ENCODE assay signal across 7 mouse cellular contexts in genomic region chr3:146345308-146345780, GRCm38 (mm10). TPM values are rescaled to one million over a fixed set of nuclear protein-coding genes. Genes with fewer than 3 reads are reported as not detected.
DNase-seq lines count a peak whose midpoint lies in the region; ATAC-seq and TF ChIP-seq lines count a peak whose summit lies in the region.

No protein-coding gene starts in this region.

- peak overlapping the region; percentile 67 for H3K4me2 ChIP-seq in forebrain, postnatal 0 days (ENCODE audit: low read depth)
- peak overlapping the region; percentile 50 for H3K4me2 ChIP-seq in hindbrain, embryonic 12.5 days (replicated peaks)

- peak overlapping the region; percentile 86 for H3K27ac ChIP-seq in forebrain, postnatal 0 days (ENCODE audit: low read depth, low read length)
- peak overlapping the region; percentile 72 for H3K27ac ChIP-seq in hindbrain, embryonic 12.5 days

- no peaks in the 10 kb centered on the region for H3K36me3 ChIP-seq in forebrain, postnatal 0 days (ENCODE audit: insufficient read depth)
- no peaks in the 10 kb centered on the region for H3K36me3 ChIP-seq in hindbrain, embryonic 12.5 days

- DNase-seq in T-cell, adult 2 months (ENCODE audit: low spot score), result peak; percentile 49
- DNase-seq in cerebellum, adult 18-20 months, result peak; percentile 67 to 75
- DNase-seq in forebrain, postnatal 0 days, result peak; percentile 93
- DNase-seq in left cerebral cortex, adult 8-10 months (ENCODE audit: low spot score in 2 of 2), result peak; percentile 45 to 50
- DNase-seq in right cerebral cortex, postnatal 10 days (ENCODE audit: low spot score in 2 of 2), result peak; percentile 84 to 85

- no peaks in the 10 kb centered on the region for H3K27me3 ChIP-seq in forebrain, postnatal 0 days (ENCODE audit: insufficient read depth, low read length)
- H3K27me3 ChIP-seq in hindbrain, embryonic 12.5 days, result peaks cover 11% of the 10 kb centered on the region

- H3K9me3 ChIP-seq in forebrain, postnatal 0 days (ENCODE audit: low read length), result no peaks in the 10 kb centered on the region
- no peaks in the 10 kb centered on the region for H3K9me3 ChIP-seq in hindbrain, embryonic 12.5 days (replicated peaks)

- peak overlapping the region; percentile 72 for H3K9ac ChIP-seq in forebrain, postnatal 0 days
- peak overlapping the region; percentile 39; the same call in 1 of the 2 replicates for H3K9ac ChIP-seq in hindbrain, embryonic 12.5 days

- peaks cover 5% of the 10 kb centered on the region; the same call in 1 of the 2 replicates for H3K4me1 ChIP-seq in forebrain, postnatal 0 days (ENCODE audit: insufficient read depth)
- H3K4me1 ChIP-seq in hindbrain, embryonic 12.5 days, result peaks cover 2% of the 10 kb centered on the region; the same call in 1 of the 2 replicates

- 1% methylated on average over 18 of the region's 18 CpGs for WGBS in forebrain, postnatal 0 days
- WGBS in hindbrain, embryonic 12.5 days, result 7% methylated on average over 18 of the region's 18 CpGs

- peak; percentile 93 for ATAC-seq in forebrain, postnatal 0 days
- peak; percentile 81 for ATAC-seq in hindbrain, embryonic 12.5 days (ENCODE audit: low FRiP score)
- ATAC-seq in megakaryocyte, adult 5-6 weeks (ENCODE audit: poor library complexity, severe bottlenecking), result peak; percentile 93

- TF ChIP-seq CTCF in forebrain, postnatal 0 days (IDR thresholded peaks at IDR 0.05; ENCODE audit: low read depth), result peak; percentile 98

- H3K4me3 ChIP-seq in forebrain, postnatal 0 days (ENCODE audit: low read depth, low read length), result peak overlapping the region; percentile 40
- peak overlapping the region; percentile 30 for H3K4me3 ChIP-seq in hindbrain, embryonic 12.5 days

RNA-seq across cellular contexts. Expression of gene Ssx2ip, which starts 59.1 kb away (rescaled TPM):
- 43.2 and 43.5 TPM in 2 replicates for total RNA-seq in forebrain, postnatal 0 days (2014; rRNA removed)
- polyA plus RNA-seq in forebrain, postnatal 0 days (2015; fragmentation: Nextera tagmentation; extraction: Ambion mirVana), result 19.8 and 26.6 TPM in 2 replicates
- 20.9 and 25.5 TPM in 2 replicates for polyA plus RNA-seq in hindbrain, embryonic 12.5 days (2016; fragmentation: Nextera tagmentation; extraction: Ambion mirVana)
- 10 to 100 TPM; 81.7 to 96.1 (median 89.0) TPM for total RNA-seq in left cerebral cortex, adult 8-10 months (2022)
- total RNA-seq in megakaryocyte, adult 5-6 weeks (2015), result 6.6 and 9.1 TPM in 2 replicates
- 12.8 and 15.1 TPM in 2 replicates for total RNA-seq in megakaryocyte, adult 5-6 weeks (2017)

Comparison
In these comparisons a context has a peak if more than half of its experiments do, and no peak if none do; other contexts are left out.
1. Peak in every context shown above with its lines: DNase-seq, ATAC-seq, H3K4me3 ChIP-seq and H3K27ac ChIP-seq.